Mouse (Mus musculus): Measurements from ENCODE around the gene St3gal2. TPM values are rescaled to one million over a fixed set of nuclear protein-coding genes. Genes with fewer than 3 reads are reported as not detected.
"Not testable (repeated sequence)": the region's sequence is repeated elsewhere in the genome, so short reads cannot be mapped to it uniquely, and the experiment has no call there.

Gene St3gal2
- polyA plus RNA-seq, 1 experiment from 2014 or later, result 24.5 TPM

- DNase-seq (ENCODE audit: extremely low spot score, low spot score), result no peak
- 89% methylated on average over 6 of the region's 6 CpGs for WGBS
These were observed 19.3 kb downstream of the St3gal2 start for GRCm38 (mm10) chr8:110938882-110939589.

GRCm38 (mm10) chr8:110940682-110941452 lies 21.1 kb downstream of the St3gal2 start:
- Histone ChIP-seq H3K27me3 (ENCODE audit: poor library complexity, severe bottlenecking) (no peaks in the 10 kb centered on the region), H3K27ac (no peak overlapping the region), H3K9me3 (no peaks in the 10 kb centered on the region), H3K4me1 (peaks cover 9% of the 10 kb centered on the region), H3K4me3 (no peak overlapping the region), H3K36me3 (replicated peaks) (peaks cover 15% of the 10 kb centered on the region; the same call in 1 of the 2 replicates)
- DNase-seq (ENCODE audit: extremely low spot score, low spot score), result no peak
- WGBS, result 91% methylated on average over 15 of the region's 15 CpGs

More at GRCm38 (mm10) chr8:110938882-110939589, 19.3 kb downstream of the St3gal2 start:
- Histone ChIP-seq H3K4me1 (peaks cover 9% of the 10 kb centered on the region), H3K4me3 (no peak overlapping the region), H3K9me3 (no peaks in the 10 kb centered on the region), H3K27ac (no peak overlapping the region), H3K27me3 (ENCODE audit: poor library complexity, severe bottlenecking) (no peaks in the 10 kb centered on the region), H3K36me3 (replicated peaks) (peaks cover 19% of the 10 kb centered on the region; the same call in 1 of the 2 replicates)

GRCm38 (mm10) chr8:110941453-110941948 lies 21.8 kb downstream of the St3gal2 start:
- no peak overlapping the region for H3K27ac ChIP-seq
- no peak overlapping the region for H3K4me3 ChIP-seq

GRCm38 (mm10) chr8:110944276-110944876 lies 24.7 kb downstream of the St3gal2 start:
- Histone ChIP-seq H3K4me3 (no peak overlapping the region), H3K27me3 (ENCODE audit: poor library complexity, severe bottlenecking) (no peaks in the 10 kb centered on the region), H3K36me3 (replicated peaks) (peaks cover 25% of the 10 kb centered on the region; the same call in 1 of the 2 replicates), H3K27ac (no peak overlapping the region), H3K4me1 (peaks cover 9% of the 10 kb centered on the region), H3K9me3 (no peaks in the 10 kb centered on the region)
- DNase-seq (ENCODE audit: extremely low spot score, low spot score), result no peak
- 94% methylated on average over 7 of the region's 7 CpGs for WGBS

More at GRCm38 (mm10) chr8:110941453-110941948, 21.8 kb downstream of the St3gal2 start:
- no peak for DNase-seq (ENCODE audit: extremely low spot score, low spot score)
- H3K9me3 ChIP-seq, result no peaks in the 10 kb centered on the region
- H3K36me3 ChIP-seq (replicated peaks), result peaks cover 15% of the 10 kb centered on the region; the same call in 1 of the 2 replicates
- peaks cover 9% of the 10 kb centered on the region for H3K4me1 ChIP-seq
- 71% methylated on average over 10 of the region's 10 CpGs for WGBS
- no peaks in the 10 kb centered on the region for H3K27me3 ChIP-seq (ENCODE audit: poor library complexity, severe bottlenecking)

DNA sequence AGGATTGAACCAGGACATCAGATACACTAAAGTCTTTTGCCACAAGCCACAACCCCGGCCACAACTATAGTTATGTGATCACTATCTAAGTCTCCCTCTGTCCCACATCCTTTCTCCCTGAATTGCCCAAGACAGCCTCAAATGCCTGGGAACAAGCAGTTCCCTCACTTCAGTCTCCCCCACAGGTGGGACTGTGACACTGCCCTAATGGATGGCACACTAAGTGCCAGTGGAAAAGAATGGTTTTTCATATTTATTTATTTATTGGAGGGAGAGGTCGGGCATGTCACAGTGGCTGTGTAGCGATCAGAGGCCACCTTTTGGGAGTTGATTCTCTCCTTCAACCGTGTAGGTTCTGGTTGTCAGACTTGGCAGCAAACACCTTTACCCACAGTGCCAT lies 26.0 kb downstream of the St3gal2 start:
- 86% methylated on average over 4 of the region's 4 CpGs for WGBS
- Histone ChIP-seq H3K4me1 (peaks cover 9% of the 10 kb centered on the region), H3K36me3 (replicated peaks) (peaks cover 29% of the 10 kb centered on the region; the same call in 1 of the 2 replicates)

DNA sequence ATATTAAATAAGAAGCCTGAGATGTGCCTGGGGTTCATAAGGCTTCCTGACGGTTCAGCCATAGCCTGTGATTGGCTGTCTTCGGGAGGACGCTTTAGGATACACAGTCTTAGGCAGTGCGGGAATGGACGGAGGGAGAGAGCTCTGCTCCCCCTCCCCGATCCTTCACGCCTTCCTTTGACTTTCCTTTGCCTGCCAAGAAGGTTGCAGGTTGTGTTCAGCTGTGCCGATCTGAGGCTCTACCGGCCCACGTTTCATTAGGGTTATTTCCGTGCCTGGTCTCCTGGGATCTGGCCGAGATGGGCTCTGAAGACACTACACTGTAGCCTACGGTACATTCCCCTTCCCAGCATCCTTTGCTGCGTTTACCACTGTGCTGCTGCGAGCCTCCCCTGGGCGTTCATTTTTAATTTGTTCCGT lies 30.4 kb downstream of the St3gal2 start:
- H3K27me3 ChIP-seq (ENCODE audit: poor library complexity, severe bottlenecking), result no peaks in the 10 kb centered on the region
- H3K9me3 ChIP-seq, result no peaks in the 10 kb centered on the region
- DNase-seq (ENCODE audit: extremely low spot score, low spot score), result no peak
- peaks cover 42% of the 10 kb centered on the region for H3K36me3 ChIP-seq (replicated peaks)
- H3K4me1 ChIP-seq, result no peaks in the 10 kb centered on the region
- H3K27ac ChIP-seq, result no peak overlapping the region
- 89% methylated on average over 17 of the region's 17 CpGs for WGBS
- no peak overlapping the region for H3K4me3 ChIP-seq

More for the DNA sequence above, 26.0 kb downstream of the St3gal2 start:
- no peaks in the 10 kb centered on the region for H3K9me3 ChIP-seq
- no peak overlapping the region for H3K27ac ChIP-seq
- H3K4me3 ChIP-seq, result no peak overlapping the region
- H3K27me3 ChIP-seq (ENCODE audit: poor library complexity, severe bottlenecking), result no peaks in the 10 kb centered on the region
- DNase-seq (ENCODE audit: extremely low spot score, low spot score), result no peak

GRCm38 (mm10) chr8:110954776-110955175 lies 35.1 kb downstream of the St3gal2 start:
- H3K27ac ChIP-seq, result no peak overlapping the region
- no peaks in the 10 kb centered on the region for H3K9me3 ChIP-seq
- H3K4me3 ChIP-seq, result no peak overlapping the region
- DNase-seq (ENCODE audit: extremely low spot score, low spot score), result no peak
- H3K27me3 ChIP-seq (ENCODE audit: poor library complexity, severe bottlenecking), result no peaks in the 10 kb centered on the region
- H3K36me3 ChIP-seq (replicated peaks), result peaks cover 67% of the 10 kb centered on the region
- WGBS, result 86% methylated on average over 8 of the region's 8 CpGs
- 0 out of 2 replicates have a peak, but pooled peaks cover 6% of the 10 kb centered on the region for H3K4me1 ChIP-seq

DNA sequence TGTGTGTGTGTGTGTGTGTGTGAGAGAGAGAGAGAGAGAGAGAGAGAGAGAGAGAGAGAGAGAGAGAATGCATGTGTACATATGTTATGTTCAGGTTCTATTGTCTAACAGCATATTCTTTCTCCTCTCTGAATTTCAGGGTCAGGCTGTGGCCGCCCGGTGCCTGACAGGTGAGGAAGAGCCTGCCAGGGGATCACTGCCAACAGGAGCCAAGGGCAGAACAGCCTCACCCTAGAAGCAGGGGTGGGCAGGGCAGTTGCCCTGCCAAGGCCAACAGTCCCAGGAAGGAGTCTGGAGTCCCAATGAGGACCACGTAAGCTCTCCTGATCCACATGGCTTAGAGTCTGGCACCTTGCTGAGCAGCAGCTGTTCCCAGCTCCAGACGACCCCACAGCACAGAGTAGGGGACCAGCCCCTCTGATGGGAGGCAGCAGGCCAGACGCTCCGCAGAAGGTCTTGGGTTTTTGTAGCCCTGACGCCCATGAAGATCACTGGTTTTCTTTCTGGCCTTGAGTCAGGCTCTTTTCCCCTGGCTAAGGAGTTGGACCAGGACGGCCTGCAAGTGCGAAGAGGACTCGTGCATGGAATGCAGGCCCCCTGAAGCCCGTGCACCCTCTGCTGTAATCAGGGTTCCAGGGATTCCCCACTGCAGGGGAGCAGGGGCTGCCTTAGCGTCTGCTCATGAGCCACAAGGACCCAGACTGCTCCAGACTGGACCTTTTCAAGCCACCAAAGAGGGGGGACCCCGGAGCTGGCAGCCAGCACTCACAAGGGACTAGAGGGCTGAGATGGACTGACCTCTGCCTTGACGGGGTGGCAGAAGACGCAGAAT lies 37.1 kb downstream of the St3gal2 start:
- Histone ChIP-seq H3K4me3 (no peak overlapping the region), H3K27ac (no peak overlapping the region), H3K36me3 (replicated peaks) (peaks cover 67% of the 10 kb centered on the region), H3K9me3 (no peaks in the 10 kb centered on the region), H3K27me3 (ENCODE audit: poor library complexity, severe bottlenecking) (no peaks in the 10 kb centered on the region), H3K4me1 (0 out of 2 replicates have a peak, but pooled peaks cover 6% of the 10 kb centered on the region)
- WGBS, result 95% methylated on average over 15 of the region's 15 CpGs
- DNase-seq (ENCODE audit: extremely low spot score, low spot score), result no peak

DNA sequence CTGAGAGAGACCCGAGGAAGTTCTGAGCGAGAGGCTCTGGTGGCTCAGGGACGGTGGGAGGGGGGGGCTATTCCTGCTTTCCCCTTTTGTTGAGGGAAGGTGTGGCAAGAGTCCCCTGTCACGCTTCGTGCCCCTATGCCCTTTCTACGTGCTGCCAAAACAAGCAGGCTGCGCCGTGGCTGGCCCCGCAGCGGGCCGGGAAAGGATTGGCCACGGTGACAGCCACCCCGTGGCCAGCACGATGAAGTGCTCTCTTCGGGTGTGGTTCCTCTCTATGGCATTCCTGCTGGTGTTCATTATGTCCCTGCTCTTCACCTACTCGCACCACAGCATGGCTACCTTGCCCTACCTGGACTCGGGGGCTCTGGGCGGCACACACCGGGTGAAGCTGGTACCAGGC lies 37.7 kb downstream of the St3gal2 start:
- 94% methylated on average over 17 of the region's 19 CpGs for WGBS
- H3K4me3 ChIP-seq, result no peak overlapping the region
- H3K27ac ChIP-seq, result no peak overlapping the region
- peaks cover 67% of the 10 kb centered on the region for H3K36me3 ChIP-seq (replicated peaks)
- no peaks in the 10 kb centered on the region for H3K9me3 ChIP-seq
- 0 out of 2 replicates have a peak, but pooled peaks cover 6% of the 10 kb centered on the region for H3K4me1 ChIP-seq
- no peaks in the 10 kb centered on the region for H3K27me3 ChIP-seq (ENCODE audit: poor library complexity, severe bottlenecking)
- no peak for DNase-seq (ENCODE audit: extremely low spot score, low spot score)

DNA sequence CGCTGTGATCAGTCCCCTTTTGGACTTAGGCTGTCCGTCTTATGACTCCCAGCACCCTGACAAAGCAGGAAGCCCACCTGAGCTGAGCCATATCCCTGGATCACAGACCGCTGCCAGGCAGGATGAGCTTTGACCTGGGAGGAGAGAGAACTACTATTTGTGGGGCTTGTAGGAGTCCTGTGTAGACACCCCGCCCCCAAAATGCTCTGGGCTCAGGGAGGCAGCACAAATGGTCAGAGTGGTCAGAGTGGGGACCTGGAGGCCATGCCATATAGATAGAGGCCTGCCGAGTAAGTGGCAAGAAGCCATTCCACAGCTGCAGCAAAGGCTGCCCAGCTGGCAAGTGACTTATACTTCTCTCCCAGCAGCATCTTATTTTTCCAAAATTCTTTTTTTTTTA lies 38.4 kb downstream of the St3gal2 start:
- 90% methylated on average over 5 of the region's 5 CpGs for WGBS
- Histone ChIP-seq H3K27me3 (ENCODE audit: poor library complexity, severe bottlenecking) (no peaks in the 10 kb centered on the region), H3K27ac (no peak overlapping the region), H3K4me3 (no peak overlapping the region), H3K9me3 (no peaks in the 10 kb centered on the region), H3K4me1 (0 out of 2 replicates have a peak, but pooled peaks cover 6% of the 10 kb centered on the region), H3K36me3 (replicated peaks) (peaks cover 68% of the 10 kb centered on the region)
- DNase-seq (ENCODE audit: extremely low spot score, low spot score), result no peak

DNA sequence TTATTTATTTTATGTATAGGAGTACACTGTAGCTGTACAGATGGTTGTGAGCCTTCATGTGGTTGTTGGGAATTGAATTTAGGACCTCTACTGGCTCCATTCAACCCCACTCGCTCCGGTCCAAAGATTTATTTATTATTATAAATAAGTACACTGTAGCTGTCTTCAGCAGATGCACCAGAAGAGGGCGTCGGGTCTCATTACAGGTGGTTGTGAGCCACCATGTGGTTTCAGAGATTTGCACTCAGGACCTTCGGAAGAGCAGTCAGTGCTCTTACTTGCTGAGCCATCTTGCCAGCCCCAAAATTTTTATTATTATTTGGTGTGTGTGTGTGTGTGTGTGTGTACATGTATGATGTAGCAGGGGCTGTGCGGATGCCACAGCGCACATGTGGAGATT lies 38.8 kb downstream of the St3gal2 start:
- not testable (repeated sequence) for H3K9me3 ChIP-seq; H3K4me3 ChIP-seq; H3K27me3 ChIP-seq (ENCODE audit: poor library complexity, severe bottlenecking); H3K27ac ChIP-seq; DNase-seq (ENCODE audit: extremely low spot score, low spot score); H3K4me1 ChIP-seq
- whole genome bisulfite sequencing, result 94% methylated on average over 7 of the region's 7 CpGs
- H3K36me3 ChIP-seq (replicated peaks), result peaks cover 69% of the 10 kb centered on the region

Measured in forebrain, embryonic 10.5 days (tissue).